10 mouse cellular contexts compared by ENCODE assay signal in the genomic region with DNA sequence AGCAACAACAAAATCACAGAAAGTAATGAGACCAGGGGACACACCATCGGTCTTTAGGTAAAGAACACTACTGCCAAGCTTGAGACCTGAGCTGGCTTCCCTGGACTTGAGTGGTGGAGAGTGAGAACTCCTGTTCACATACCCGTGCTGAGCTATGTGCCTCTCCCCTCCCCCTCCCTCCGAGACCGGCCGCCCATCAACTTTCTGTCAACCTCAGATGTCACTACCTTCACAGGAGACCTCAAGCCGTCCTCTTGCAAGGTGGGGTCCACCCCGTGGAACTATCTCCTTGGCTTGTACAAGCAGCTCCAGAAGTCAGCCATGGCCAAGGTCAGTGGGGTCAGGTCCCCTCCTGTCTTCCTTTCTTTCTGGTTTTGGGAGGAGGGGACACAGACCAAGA. TPM values are rescaled to one million over a fixed set of nuclear protein-coding genes. Genes with fewer than 3 reads are reported as not detected.
DNase-seq lines count a peak whose midpoint lies in the region; ATAC-seq lines count a peak whose summit lies in the region.
"Had no signal": no experiment of that assay in that cellular context is flagged by ENCODE, and none has a peak within 500 bp of the region (broad histone marks: within the 10 kb centered on the region; RNA-seq: fewer than 3 reads in every experiment).

No protein-coding gene starts in this region.

- no peak overlapping the region for H3K27ac ChIP-seq in heart, embryonic 11.5 days (ENCODE audit: low read depth, low read length)
- no peak overlapping the region for H3K27ac ChIP-seq in liver, embryonic 11.5 days (ENCODE audit: low read depth, low read length)
- no peak overlapping the region for H3K27ac ChIP-seq in liver, embryonic 15.5 days (replicated peaks)

- H3K36me3 ChIP-seq in heart, embryonic 11.5 days (ENCODE audit: control insufficient read depth, insufficient read depth, low read length) = no peaks in the 10 kb centered on the region
- no peaks in the 10 kb centered on the region for H3K36me3 ChIP-seq in liver, embryonic 11.5 days (ENCODE audit: control insufficient read depth, insufficient read depth, low read length)
- H3K36me3 ChIP-seq in liver, embryonic 15.5 days (replicated peaks) = no peaks in the 10 kb centered on the region

- no peak for ATAC-seq in heart, embryonic 11.5 days (replicated peaks; ENCODE audit: insufficient number of reproducible peaks, low FRiP score, low TSS enrichment)
- no peak for ATAC-seq in liver, embryonic 11.5 days (replicated peaks; ENCODE audit: low FRiP score)
- no peak for ATAC-seq in liver, embryonic 15.5 days (ENCODE audit: insufficient read depth)
- ATAC-seq: midbrain, embryonic 16.5 days had no signal

- H3K4me3 ChIP-seq in heart, embryonic 11.5 days (ENCODE audit: low read depth, low read length) = no peak overlapping the region; the same call in 1 of the 2 replicates
- H3K4me3 ChIP-seq in liver, embryonic 11.5 days (ENCODE audit: low read depth, low read length) = no peak overlapping the region
- H3K4me3 ChIP-seq in liver, embryonic 15.5 days (replicated peaks) = no peak overlapping the region

- no peaks in the 10 kb centered on the region for H3K27me3 ChIP-seq in heart, embryonic 11.5 days (ENCODE audit: control insufficient read depth, insufficient read depth, low read length)
- no peaks in the 10 kb centered on the region for H3K27me3 ChIP-seq in liver, embryonic 11.5 days (replicated peaks; ENCODE audit: control insufficient read depth, insufficient read depth, low read length)
- no peaks in the 10 kb centered on the region for H3K27me3 ChIP-seq in liver, embryonic 15.5 days
- H3K27me3 ChIP-seq: Patski had no signal

- no peak for DNase-seq in heart, postnatal 4 days
- no peak for DNase-seq in liver, embryonic 11.5 days (ENCODE audit: low spot score)
- no peak for DNase-seq in liver
- peak; percentile 64 for DNase-seq in ZHBTc4 (ENCODE audit: low read depth, low spot score)
- DNase-seq in layer of hippocampus, postnatal 36 days = no peak
- DNase-seq in urinary bladder, adult 18-20 months (ENCODE audit: low spot score in 2 of 2) = no peak

- H3K9me3 ChIP-seq in heart, embryonic 11.5 days (replicated peaks; ENCODE audit: control insufficient read depth, low read length) = no peaks in the 10 kb centered on the region
- H3K9me3 ChIP-seq in liver, embryonic 11.5 days (ENCODE audit: control insufficient read depth, low read length) = no peaks in the 10 kb centered on the region
- no peaks in the 10 kb centered on the region for H3K9me3 ChIP-seq in liver, embryonic 15.5 days (replicated peaks)

- peak overlapping the region; percentile 55 for H3K4me2 ChIP-seq in heart, embryonic 11.5 days
- peak overlapping the region; percentile 51 for H3K4me2 ChIP-seq in liver, embryonic 11.5 days
- peak overlapping the region; percentile 42 for H3K4me2 ChIP-seq in liver, embryonic 15.5 days

- H3K9ac ChIP-seq in heart, embryonic 11.5 days (ENCODE audit: low read depth, low read length) = peak overlapping the region; percentile 39; the same call in 1 of the 2 replicates
- H3K9ac ChIP-seq in liver, embryonic 11.5 days (ENCODE audit: low read depth, low read length) = no peak overlapping the region
- no peak overlapping the region for H3K9ac ChIP-seq in liver, embryonic 15.5 days

- peaks cover 13% of the 10 kb centered on the region for H3K4me1 ChIP-seq in heart, embryonic 11.5 days (ENCODE audit: control insufficient read depth, insufficient read depth, low read length)
- H3K4me1 ChIP-seq in liver, embryonic 11.5 days (replicated peaks; ENCODE audit: control insufficient read depth, insufficient read depth, low read length) = peaks cover 12% of the 10 kb centered on the region
- H3K4me1 ChIP-seq in liver, embryonic 15.5 days (replicated peaks) = peaks cover 29% of the 10 kb centered on the region

- 53% methylated on average over 7 of the region's 7 CpGs for WGBS in heart, embryonic 11.5 days (ENCODE audit: insufficient replicate concordance)
- WGBS in liver, embryonic 11.5 days = 59% methylated on average over 7 of the region's 7 CpGs
- 48% methylated on average over 7 of the region's 7 CpGs for WGBS in liver, embryonic 15.5 days (ENCODE audit: insufficient replicate concordance)

RNA-seq across cellular contexts. Expression of gene Bak1, which starts 3.5 kb away (rescaled TPM):
- polyA plus RNA-seq in heart, embryonic 11.5 days (2014; fragmentation: Nextera tagmentation; extraction: Ambion mirVana) = 11.0 and 11.4 TPM in 2 replicates
- total RNA-seq in heart, postnatal 4 days (2021) = 10 to 100 TPM; 46.8 to 52.4 TPM
- 10.8 and 11.3 TPM in 2 replicates for polyA plus RNA-seq in liver, embryonic 11.5 days (2014; fragmentation: Nextera tagmentation; extraction: Ambion mirVana)
- polyA plus RNA-seq in liver, embryonic 15.5 days (2015; fragmentation: Nextera tagmentation; extraction: Ambion mirVana) = 2.0 and 2.1 TPM in 2 replicates
- 10 to 100 TPM; 13.0 to 13.7 TPM for total RNA-seq in layer of hippocampus, postnatal 36 days (2021)

RNA-seq across cellular contexts. Expression of gene Itpr3, which starts 24.8 kb away (rescaled TPM):
- 2.1 and 2.2 TPM in 2 replicates for polyA plus RNA-seq in heart, embryonic 11.5 days (2014; fragmentation: Nextera tagmentation; extraction: Ambion mirVana)
- total RNA-seq in heart, postnatal 4 days (2021) = 1 to 10 TPM; 7.5 to 8.2 TPM
- polyA plus RNA-seq in liver, embryonic 11.5 days (2014; fragmentation: Nextera tagmentation; extraction: Ambion mirVana) = 1.8 and 2.0 TPM in 2 replicates
- 0.67 and 0.89 TPM in 2 replicates for polyA plus RNA-seq in liver, embryonic 15.5 days (2015; fragmentation: Nextera tagmentation; extraction: Ambion mirVana)
- 1 to 10 TPM; 1.6 to 1.7 TPM for total RNA-seq in layer of hippocampus, postnatal 36 days (2021)

RNA-seq across cellular contexts. Expression of gene Zbtb9, which starts 59.4 kb away (rescaled TPM):
- polyA plus RNA-seq in heart, embryonic 11.5 days (2014; fragmentation: Nextera tagmentation; extraction: Ambion mirVana) = 6.8 and 7.9 TPM in 2 replicates
- 1 to 10 TPM; 3.9 to 5.5 TPM for total RNA-seq in heart, postnatal 4 days (2021)
- 9.7 and 9.9 TPM in 2 replicates for polyA plus RNA-seq in liver, embryonic 11.5 days (2014; fragmentation: Nextera tagmentation; extraction: Ambion mirVana)
- 5.0 and 5.8 TPM in 2 replicates for polyA plus RNA-seq in liver, embryonic 15.5 days (2015; fragmentation: Nextera tagmentation; extraction: Ambion mirVana)
- 10 to 100 TPM; 15.0 to 15.6 TPM for total RNA-seq in layer of hippocampus, postnatal 36 days (2021)
